Mouse (Mus musculus) G1E-ER4 (cell line): ENCODE results near the gene Ndufs5. TPM values are rescaled to one million over a fixed set of nuclear protein-coding genes. Genes with fewer than 3 reads are reported as not detected.

Source experiments
- GATA1 ChIP-seq: IDR thresholded peaks from one replicate; pipeline ENCODE4 v1.8.0; 2012; ENCODE audit warnings: low read length, inconsistent platforms
- polyA plus RNA-seq: library from polyadenylated mRNA; stranded (reverse); fragments of >175 nt; gene quantifications from 2 replicates; pipeline ENCODE4 v1.2.3, GENCODE M21; 2012

Ndufs5 gene
- polyA plus RNA-seq: 109 and 129 TPM in 2 replicates

DNA sequence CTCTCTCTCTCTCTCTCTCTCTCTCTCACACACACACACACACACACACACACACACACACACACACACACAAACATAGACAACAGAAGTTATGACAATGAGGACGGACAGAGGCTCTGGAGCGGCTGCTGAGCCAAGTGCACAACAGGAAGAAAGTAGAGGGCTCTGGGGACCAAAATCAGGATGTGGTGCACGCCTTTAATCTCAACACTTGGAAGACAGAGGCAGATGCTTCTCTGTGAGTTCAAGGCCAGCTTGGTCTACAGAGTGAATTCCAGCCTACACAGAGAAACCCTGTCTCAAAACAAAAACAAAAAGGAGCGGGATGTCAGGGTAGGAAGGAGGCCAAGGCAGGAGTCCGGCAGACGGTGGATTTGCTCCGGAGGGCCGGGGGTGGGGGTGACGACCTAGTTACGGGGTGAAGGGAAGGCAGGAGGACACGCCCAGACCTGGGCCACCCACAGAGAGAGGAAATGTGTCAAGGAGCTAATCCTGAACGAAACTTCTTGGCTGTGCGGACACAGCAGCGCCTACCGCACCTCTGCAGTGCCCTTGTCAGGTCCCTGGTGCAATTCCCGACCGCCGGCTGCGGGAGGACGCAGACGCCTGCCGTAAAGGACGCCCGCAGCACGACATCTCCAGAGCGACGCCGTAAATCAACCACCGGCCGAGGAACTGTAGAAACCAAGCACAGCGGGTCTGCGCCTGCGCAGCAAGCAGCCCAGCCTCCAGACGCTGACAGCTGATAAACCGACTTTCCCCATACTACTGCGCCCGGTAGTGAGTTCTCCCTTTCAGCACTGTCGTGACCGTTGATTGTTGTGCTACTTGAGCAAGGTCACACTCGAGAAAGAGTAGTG is at the start of gene Ndufs5:
Gene Ndufs5, minus strand, starts transcription at position 629 of the 860 bp plus-strand sequence.
- TF ChIP-seq GATA1: no peak

DNA sequence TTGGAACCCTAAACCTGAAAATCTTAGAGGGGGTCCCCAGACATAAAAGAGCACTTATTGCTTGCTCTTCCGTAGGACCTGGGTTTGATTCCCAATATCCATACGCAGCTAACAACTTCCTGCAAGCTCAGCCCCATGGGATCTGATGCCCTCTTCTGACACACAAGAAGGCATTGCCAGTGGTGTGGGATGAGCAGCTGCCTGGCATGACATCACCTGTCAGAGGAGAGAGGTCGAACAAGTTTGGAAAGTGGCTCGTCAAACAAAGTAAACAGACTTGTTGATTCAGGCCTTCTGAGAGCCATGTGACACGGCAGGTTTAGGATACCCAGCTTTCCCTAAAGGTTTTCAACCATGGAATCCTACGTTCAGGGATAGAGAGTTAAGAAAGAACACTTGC is 47.1 kb upstream of the Ndufs5 start:
- TF ChIP-seq GATA1: no peak

DNA sequence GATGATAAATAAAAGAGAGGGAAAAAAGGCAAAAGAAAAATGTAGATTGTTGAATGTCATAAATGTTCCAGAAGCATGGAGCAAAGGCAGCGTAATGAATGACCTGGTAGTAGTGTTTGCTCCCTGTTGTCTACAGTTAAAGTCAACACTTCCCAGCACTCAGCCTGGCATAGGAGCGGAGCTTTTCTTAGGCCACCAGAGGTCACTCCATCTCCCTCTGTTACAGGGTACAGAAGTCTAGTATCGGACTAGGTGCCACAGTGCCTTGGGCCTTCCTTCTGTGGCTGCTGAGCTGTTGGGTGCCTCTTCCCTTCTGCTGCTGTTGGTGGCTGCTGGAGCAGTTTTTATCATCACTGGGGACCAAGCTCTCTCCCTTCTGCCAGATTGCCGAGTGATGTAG is 40.3 kb upstream of the Ndufs5 start:
- no peak for TF ChIP-seq GATA1

DNA sequence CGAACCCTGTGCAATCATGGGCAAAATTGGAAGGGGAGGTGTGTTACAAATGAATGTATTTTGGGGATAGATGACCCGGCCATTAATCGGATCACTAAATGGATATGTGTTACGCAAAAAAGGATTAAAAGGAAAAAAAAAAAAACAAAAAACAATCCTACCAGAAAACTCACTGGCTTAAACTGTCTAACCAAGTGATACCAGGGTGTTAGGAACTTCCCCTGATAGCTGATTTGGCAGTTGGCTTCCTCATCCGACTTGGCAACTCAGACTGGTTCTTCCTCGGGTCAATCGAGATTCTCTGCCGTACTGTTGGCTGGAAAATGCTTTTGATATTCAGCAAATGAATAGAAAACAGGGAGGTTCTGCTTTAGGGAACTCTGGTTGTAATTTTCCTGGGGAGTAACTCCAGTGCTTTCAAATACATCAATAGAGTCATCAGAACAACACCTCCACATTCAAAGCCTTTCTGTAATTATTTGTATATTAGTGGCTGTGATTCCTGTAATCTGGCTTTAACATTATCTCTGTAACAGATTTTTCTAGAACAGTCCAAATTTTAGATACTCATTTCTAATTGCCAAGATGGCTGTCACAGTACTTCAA is 32.8 kb upstream of the Ndufs5 start:
- TF ChIP-seq GATA1: no peak

DNA sequence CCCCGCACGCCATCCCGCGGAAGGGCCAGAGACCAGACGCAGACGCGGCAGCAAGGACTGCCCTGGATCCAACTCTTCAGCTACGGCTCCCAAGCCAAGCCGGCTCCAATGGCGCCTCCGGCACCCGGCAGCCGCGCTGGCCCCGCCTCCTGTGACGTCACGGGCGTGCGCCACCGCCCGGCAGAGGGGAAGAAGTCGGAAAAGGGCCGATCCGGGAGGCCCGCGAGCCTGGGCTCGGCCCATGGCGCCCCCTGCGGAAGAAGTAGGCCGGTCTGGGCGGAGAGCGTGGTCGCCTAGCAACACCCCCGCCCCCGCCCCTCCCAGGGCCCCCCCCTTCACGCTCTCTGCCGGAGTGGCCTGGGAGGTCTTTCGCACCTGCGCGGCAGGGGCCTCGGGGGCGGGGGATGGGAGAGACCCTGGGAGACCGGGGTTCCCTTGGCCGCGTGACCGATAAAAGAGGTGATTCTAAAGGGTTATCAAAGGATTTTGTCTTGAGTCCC is 32.2 kb upstream of the Ndufs5 start, which contains the start of gene Akirin1:
Gene Akirin1, minus strand, starts transcription at position 194 of the 500 bp plus-strand sequence.
- TF ChIP-seq GATA1: no peak

DNA sequence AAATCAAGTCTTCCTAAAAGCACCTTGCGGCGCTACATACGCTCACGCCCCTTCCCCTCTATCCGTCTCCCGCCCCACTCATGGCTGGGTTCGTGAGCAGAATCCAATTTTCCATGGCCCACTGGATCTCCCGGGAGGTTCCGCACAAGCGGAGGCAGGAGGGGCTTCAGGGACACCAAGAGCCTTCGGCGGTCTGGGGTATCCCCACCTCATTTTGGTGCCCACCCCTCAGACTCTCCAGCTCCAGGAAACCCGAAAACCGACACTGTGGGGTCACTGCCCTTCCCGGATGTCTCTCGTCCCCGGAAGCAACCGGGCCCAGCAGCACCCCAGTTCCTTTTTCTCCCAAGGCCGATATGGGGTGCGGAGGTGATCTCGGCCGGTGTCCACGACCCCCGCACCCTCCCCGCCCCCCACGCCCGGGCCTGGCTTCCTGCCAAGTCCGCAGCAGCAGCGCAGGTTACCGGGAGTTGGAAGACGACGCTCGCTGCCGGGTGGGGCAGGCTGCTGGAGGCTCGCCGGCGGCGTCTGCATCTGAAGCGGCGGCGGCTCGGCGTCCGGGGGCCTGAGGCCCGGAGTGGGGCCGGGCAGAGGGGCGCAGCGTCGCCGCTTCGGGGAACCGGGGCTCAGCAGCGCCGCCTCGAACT is 31.6 kb upstream of the Ndufs5 start:
- no peak for TF ChIP-seq GATA1

DNA sequence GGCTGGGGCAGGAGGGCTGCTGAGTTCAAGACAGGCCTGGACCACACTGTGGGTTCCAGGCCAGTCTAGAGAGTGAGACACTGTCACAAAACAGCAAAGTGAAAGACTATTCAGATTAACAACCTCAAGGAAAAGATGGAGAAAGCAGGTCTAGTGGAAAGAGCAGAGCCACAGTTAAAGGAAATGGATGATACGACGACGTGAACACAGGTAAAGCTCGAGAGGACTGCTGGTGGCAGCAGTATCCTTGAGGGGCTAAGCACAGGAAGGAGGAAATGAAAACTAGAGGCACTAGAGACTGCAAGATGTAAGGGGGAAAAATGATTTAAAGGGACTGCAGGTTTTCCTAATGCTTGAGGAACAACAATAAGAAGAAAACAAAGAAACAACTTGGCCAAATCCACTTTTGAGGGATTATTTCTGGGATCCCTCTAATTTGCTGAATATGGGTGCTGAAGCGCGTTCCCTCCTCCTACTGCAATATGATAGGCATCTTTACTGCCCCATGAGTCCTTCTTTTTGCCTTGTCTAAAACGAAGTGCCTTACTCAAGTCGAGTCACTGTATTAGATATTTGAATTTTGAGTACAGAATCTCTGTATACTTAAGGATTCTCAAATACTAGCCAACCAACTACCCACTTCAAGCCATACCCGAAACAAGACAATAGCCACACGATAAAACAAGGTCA is 30.9 kb upstream of the Ndufs5 start:
- TF ChIP-seq GATA1: no peak

DNA sequence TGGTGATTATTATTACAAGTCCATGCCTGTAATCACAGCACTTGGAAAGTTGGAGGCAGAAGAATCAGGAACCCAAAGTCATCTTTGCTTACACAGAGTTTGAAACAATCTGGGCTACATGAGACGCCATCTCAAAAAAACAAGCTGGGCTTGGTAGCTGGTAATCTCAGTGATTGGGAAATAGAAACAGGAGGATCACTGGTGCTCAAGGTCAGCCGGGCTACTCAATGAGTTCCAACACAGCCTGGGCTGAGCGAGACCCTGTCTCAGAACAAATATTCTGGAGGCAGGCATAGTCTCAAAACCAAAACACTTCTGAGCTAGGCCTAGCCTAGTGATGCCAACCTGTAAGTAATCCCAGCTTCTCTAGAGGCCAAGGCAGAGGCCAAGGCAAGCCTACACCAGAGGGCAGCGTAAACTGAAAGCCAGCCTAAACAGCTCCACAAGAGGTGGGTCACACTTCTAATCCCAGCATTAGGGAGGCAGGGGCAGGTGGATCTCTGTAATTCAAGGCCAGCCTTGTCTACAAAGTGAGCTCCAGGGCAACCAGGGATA is 27.3 kb upstream of the Ndufs5 start:
- TF ChIP-seq GATA1: no peak

DNA sequence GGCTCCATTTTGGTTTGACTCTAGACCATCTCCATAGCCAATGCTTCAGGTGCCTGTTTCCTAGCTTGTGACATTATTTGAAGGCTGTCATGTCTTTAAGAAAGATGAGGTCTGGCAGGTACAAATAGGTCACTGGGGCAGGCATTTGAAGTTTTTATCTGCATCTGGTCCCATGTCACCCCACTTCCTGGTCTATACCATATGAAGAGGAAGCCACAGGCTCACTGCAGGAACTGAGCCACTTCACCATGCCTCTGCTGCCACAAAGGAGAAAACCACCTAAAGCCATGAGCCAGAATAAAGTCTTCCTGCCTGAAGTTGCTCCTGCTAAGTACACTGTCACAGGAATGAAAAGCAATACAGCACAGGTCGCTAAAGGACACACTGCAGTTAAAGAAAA is 24.9 kb upstream of the Ndufs5 start:
- no peak for TF ChIP-seq GATA1

DNA sequence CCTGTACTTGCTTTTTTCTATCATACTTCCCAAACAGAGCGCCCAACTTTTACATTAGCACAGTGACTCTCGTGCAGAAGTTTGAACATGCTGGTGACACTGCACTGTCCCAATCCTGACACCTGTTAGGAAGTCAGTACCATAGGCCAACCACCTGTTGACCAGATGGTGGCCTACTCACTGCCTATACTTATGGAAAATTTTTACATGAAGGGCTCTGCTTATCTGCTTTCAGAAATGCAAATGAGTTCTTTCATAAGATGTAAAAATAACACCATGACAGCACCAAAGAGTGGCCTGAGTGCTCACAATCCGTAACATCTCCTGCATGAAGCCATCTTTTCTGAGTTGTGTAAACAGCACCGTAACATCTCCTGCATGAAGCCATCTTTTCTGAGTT is 20.7 kb upstream of the Ndufs5 start:
- TF ChIP-seq GATA1: no peak

DNA sequence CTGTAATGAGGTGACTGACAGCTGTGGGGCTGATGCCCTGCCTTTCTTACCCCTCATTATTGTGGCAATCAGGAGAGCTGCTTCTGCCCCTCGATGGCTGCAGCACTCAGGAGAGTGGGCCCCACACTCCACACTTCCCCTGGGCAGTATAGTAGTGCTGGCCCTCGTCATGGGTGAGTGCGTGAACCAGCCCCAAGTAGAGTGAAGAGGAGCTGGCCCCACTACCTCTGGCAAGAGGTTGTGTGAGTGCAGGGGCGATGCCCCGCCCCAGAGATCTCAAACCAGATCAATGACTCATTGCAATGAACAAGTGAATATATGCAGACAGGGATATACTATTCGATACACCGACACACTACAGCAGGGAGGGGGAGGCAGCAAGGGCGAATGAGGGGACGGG is 15.5 kb upstream of the Ndufs5 start:
- no peak for TF ChIP-seq GATA1

DNA sequence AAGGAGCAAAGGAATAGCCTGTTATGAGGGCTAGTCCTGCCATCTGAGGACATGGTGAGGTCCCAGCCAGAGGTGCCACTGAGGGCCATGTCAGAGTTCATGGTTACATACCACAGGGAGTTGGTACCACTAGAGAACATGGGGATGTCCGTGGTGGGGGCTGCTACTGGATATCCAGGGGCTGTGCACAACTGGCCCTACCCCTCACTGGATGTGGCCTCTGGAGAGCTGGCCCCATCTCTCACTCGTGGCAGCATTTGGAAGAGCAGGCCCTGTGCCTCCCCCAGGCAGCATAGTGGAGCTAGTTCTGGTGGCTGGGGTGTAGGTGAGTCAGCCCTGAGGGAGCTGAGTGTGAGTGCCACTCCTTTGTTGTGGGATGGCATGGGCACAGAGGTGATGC is 14.9 kb upstream of the Ndufs5 start:
- no peak for TF ChIP-seq GATA1

DNA sequence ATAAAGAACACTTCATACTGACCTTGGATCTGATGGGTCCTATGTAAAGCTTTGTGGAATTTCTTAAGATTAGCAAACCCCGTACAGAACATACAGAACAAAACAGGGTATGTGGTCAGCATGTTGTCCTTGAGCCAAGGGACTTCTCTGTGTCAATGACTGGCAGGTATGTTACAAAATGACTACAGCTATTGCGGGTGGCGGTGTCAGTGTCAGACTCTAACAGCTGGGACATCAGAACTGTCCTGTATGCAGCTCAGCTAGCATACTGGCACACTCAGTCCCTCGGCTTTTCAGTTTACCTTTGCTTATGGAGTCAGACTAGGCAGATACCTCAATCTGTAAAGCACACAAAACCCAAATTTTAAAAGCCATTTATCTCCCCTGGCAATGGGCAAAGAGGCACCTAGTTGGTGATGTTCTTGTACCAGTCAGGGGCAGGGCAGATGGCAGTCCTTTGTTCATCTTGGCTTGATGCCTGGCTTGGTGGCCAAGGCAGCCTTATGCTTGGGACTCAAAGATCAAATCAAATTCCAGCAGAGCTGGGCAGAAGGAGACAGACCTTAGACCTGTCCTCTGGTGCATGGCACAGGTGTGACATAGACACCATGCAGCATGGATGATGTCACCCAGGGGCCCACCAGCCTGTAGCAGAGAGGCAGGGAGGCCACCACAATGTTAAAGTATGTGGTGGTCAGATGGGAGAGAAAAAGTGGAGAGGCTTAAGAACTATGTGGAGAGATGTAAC is 14.3 kb upstream of the Ndufs5 start:
- TF ChIP-seq GATA1: no peak

DNA sequence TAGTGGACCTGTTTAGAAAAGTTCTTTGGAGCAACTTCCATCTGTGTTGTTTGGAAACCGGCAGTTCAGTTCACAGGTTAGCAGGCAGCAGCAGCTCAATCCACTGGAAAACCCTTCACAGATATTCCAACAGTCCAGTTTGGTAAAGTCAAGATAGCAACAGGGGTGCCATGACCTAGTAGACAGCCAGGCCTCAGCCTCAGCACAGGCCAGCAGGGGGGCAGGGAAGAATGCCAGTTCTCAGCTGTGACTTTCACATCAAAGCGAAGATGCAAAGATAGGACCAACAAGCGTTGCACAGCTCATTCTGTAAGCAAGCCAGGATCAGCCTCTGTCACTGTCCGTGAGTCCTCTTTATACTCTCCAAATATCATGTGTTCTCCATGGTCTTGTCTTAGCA is 3.8 kb upstream of the Ndufs5 start:
- no peak for TF ChIP-seq GATA1

DNA sequence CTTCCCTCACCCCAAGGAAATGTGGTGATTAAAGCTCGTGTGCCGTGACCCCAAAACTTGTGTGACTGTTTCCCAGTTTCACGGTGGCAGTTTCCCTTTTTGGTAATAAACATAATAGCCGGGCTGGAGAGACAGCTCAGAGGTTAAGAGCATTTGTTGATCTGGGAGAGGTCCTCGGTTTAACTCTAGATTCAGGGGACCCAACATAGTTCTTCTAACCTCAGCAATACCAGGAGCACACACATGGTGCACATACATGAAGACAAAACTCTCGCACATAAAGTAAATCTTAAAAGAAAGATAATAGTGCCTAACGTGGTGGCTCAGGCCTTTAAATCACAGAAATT is 405 bp upstream of the Ndufs5 start:
- TF ChIP-seq GATA1: no peak
